Mouse (Mus musculus): ENCODE measurements around the gene 4930404N11Rik. TPM values are rescaled to one million over a fixed set of nuclear protein-coding genes. Genes with fewer than 3 reads are reported as not detected.

The 4930404N11Rik gene
- polyA plus RNA-seq, 1 experiment from 2014 or later = 0.86 TPM

DNA sequence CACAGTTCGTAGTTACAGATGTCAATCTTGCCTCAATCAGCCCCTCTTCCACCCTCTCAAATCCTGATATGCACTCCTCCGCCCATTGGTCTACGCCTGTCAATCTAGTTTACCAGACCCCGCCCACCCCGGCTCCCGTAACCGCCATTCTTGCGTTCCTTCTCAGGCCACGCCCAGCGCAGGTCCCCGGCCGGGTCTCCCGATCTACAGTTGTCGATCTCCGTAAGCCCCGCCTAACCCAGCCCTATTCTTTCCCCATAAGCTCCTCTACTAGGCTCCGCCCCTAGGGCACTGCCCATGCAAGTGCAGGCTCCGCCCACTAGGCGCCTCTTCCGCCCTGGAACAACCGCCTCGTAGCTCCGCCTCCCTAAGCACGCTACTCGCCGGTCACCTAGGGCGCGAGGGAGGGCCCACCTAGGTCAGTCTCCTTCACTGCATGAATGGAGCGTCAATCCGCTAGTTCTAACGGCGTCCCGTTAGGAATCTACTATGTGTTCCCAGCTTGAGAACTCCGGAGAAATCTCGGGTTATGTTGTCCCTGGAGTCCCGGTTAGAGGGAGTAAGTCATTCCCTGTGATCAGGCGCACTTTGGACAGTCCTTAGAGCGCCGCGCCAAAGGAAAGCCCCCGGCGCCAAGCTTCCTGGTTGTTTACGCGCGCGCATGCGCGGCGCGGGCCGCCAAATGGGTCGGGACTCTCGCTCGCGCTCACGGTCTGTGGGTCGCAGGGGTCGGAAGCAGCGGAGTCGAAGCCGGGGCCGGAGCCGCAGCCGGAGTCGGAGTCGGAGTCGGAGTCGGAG is 44.9 kb downstream of the 4930404N11Rik start, which contains the start of gene Cactin:
TSS of gene Cactin (plus strand) at position 554 of the 798 bp plus-strand sequence.
- Histone ChIP-seq H3K9me3 (ENCODE audit: control insufficient read depth, low read length) (no peaks in the 10 kb centered on the region), H3K27ac (ENCODE audit: low read length) (peak within 1 kb of the TSS; percentile 97), H3K4me3 (replicated peaks; ENCODE audit: low read length) (peak within 1 kb of the TSS; percentile 89), H3K27me3 (replicated peaks; ENCODE audit: control insufficient read depth, insufficient read depth, low read length) (no peaks in the 10 kb centered on the region), H3K4me1 (replicated peaks; ENCODE audit: control insufficient read depth, insufficient read depth, low read length) (peaks cover 24% of the 10 kb centered on the region), H3K36me3 (ENCODE audit: control insufficient read depth, insufficient read depth) (peaks cover 33% of the 10 kb centered on the region), H3K9ac (replicated peaks; ENCODE audit: low read depth, low read length) (peak within 1 kb of the TSS; percentile 66), H3K4me2 (ENCODE audit: low read length) (peak within 1 kb of the TSS; percentile 83)
- under 1% methylated on average over 68 of the region's 68 CpGs for WGBS
- ATAC-seq = peak; percentile 93

GRCm38 (mm10) chr10:81319741-81320549 is 45.7 kb downstream of the 4930404N11Rik start:
- H3K36me3 ChIP-seq (ENCODE audit: control insufficient read depth, insufficient read depth) = peaks cover 33% of the 10 kb centered on the region
- ATAC-seq = 0 out of 2 replicates have a peak, but pooled peaks have one; percentile 1

DNA sequence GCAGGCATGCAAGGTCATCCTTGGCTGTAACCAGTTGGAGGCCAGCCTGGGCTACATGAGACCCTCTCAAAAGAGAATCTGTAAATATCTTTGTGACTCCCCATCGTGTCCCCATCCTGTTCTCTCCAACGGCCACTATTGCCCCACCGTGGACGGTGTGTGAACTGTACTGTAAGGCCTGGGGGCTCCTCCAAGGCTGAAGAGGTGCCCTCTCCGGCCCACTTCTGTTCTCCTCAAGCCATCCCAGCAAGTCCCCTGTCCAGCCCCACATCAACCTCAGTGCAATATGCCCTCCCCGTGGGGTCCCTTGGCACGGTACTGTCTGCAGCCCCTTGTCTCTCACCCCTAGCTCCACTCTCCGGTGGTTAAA is 46.3 kb downstream of the 4930404N11Rik start:
- Histone ChIP-seq H3K9ac (replicated peaks; ENCODE audit: low read depth, low read length) (peak overlapping the region; percentile 44), H3K4me1 (replicated peaks; ENCODE audit: control insufficient read depth, insufficient read depth, low read length) (peaks cover 24% of the 10 kb centered on the region), H3K27me3 (replicated peaks; ENCODE audit: control insufficient read depth, insufficient read depth, low read length) (no peaks in the 10 kb centered on the region), H3K27ac (ENCODE audit: low read length) (peak overlapping the region; percentile 97), H3K36me3 (ENCODE audit: control insufficient read depth, insufficient read depth) (peaks cover 31% of the 10 kb centered on the region), H3K4me2 (ENCODE audit: low read length) (peak overlapping the region; percentile 83), H3K4me3 (replicated peaks; ENCODE audit: low read length) (peak overlapping the region; percentile 89), H3K9me3 (ENCODE audit: control insufficient read depth, low read length) (no peaks in the 10 kb centered on the region)
- WGBS = 41% methylated on average over 8 of the region's 8 CpGs
- ATAC-seq = no peak

More at GRCm38 (mm10) chr10:81319741-81320549, 45.7 kb downstream of the 4930404N11Rik start:
- peak overlapping the region; percentile 83 for H3K4me2 ChIP-seq (ENCODE audit: low read length)
- H3K4me3 ChIP-seq (replicated peaks; ENCODE audit: low read length) = peak overlapping the region; percentile 89
- H3K9ac ChIP-seq (replicated peaks; ENCODE audit: low read depth, low read length) = peak overlapping the region; percentile 44
- H3K27me3 ChIP-seq (replicated peaks; ENCODE audit: control insufficient read depth, insufficient read depth, low read length) = no peaks in the 10 kb centered on the region
- H3K9me3 ChIP-seq (ENCODE audit: control insufficient read depth, low read length) = no peaks in the 10 kb centered on the region
- H3K27ac ChIP-seq (ENCODE audit: low read length) = peak overlapping the region; percentile 97
- WGBS = under 1% methylated on average over 38 of the region's 38 CpGs
- peaks cover 24% of the 10 kb centered on the region for H3K4me1 ChIP-seq (replicated peaks; ENCODE audit: control insufficient read depth, insufficient read depth, low read length)

GRCm38 (mm10) chr10:81318589-81319329 is 46.9 kb downstream of the 4930404N11Rik start:
- Histone ChIP-seq H3K9me3 (ENCODE audit: control insufficient read depth, low read length) (no peaks in the 10 kb centered on the region), H3K9ac (replicated peaks; ENCODE audit: low read depth, low read length) (peak overlapping the region; percentile 44), H3K4me2 (ENCODE audit: low read length) (no peak overlapping the region), H3K4me1 (replicated peaks; ENCODE audit: control insufficient read depth, insufficient read depth, low read length) (peaks cover 24% of the 10 kb centered on the region), H3K36me3 (ENCODE audit: control insufficient read depth, insufficient read depth) (peaks cover 30% of the 10 kb centered on the region), H3K27me3 (replicated peaks; ENCODE audit: control insufficient read depth, insufficient read depth, low read length) (no peaks in the 10 kb centered on the region), H3K4me3 (replicated peaks; ENCODE audit: low read length) (no peak overlapping the region), H3K27ac (ENCODE audit: low read length) (no peak overlapping the region)
- WGBS = 87% methylated on average over 13 of the region's 13 CpGs
- ATAC-seq = no peak

- 16% methylated on average over 20 of the region's 20 CpGs for WGBS
- H3K9ac ChIP-seq (replicated peaks; ENCODE audit: low read depth, low read length) = no peak overlapping the region
- no peak overlapping the region for H3K4me2 ChIP-seq (ENCODE audit: low read length)
Measured at GRCm38 (mm10) chr10:81317273-81317672, 48.3 kb downstream of the 4930404N11Rik start.

GRCm38 (mm10) chr10:81316338-81317060 is 49.1 kb downstream of the 4930404N11Rik start:
- WGBS = 43% methylated on average over 16 of the region's 16 CpGs
- no peak overlapping the region for H3K4me3 ChIP-seq (replicated peaks; ENCODE audit: low read length)
- H3K9ac ChIP-seq (replicated peaks; ENCODE audit: low read depth, low read length) = no peak overlapping the region
- no peak for ATAC-seq
- H3K27me3 ChIP-seq (replicated peaks; ENCODE audit: control insufficient read depth, insufficient read depth, low read length) = no peaks in the 10 kb centered on the region
- no peaks in the 10 kb centered on the region for H3K9me3 ChIP-seq (ENCODE audit: control insufficient read depth, low read length)
- peaks cover 26% of the 10 kb centered on the region for H3K36me3 ChIP-seq (ENCODE audit: control insufficient read depth, insufficient read depth)
- H3K27ac ChIP-seq (ENCODE audit: low read length) = no peak overlapping the region
- peaks cover 13% of the 10 kb centered on the region for H3K4me1 ChIP-seq (replicated peaks; ENCODE audit: control insufficient read depth, insufficient read depth, low read length)
- no peak overlapping the region for H3K4me2 ChIP-seq (ENCODE audit: low read length)

More at GRCm38 (mm10) chr10:81317273-81317672, 48.3 kb downstream of the 4930404N11Rik start:
- peaks cover 21% of the 10 kb centered on the region for H3K4me1 ChIP-seq (replicated peaks; ENCODE audit: control insufficient read depth, insufficient read depth, low read length)
- H3K27me3 ChIP-seq (replicated peaks; ENCODE audit: control insufficient read depth, insufficient read depth, low read length) = no peaks in the 10 kb centered on the region
- no peak overlapping the region for H3K4me3 ChIP-seq (replicated peaks; ENCODE audit: low read length)
- H3K27ac ChIP-seq (ENCODE audit: low read length) = no peak overlapping the region
- peaks cover 24% of the 10 kb centered on the region for H3K36me3 ChIP-seq (ENCODE audit: control insufficient read depth, insufficient read depth)
- ATAC-seq = no peak
- no peaks in the 10 kb centered on the region for H3K9me3 ChIP-seq (ENCODE audit: control insufficient read depth, low read length)

DNA sequence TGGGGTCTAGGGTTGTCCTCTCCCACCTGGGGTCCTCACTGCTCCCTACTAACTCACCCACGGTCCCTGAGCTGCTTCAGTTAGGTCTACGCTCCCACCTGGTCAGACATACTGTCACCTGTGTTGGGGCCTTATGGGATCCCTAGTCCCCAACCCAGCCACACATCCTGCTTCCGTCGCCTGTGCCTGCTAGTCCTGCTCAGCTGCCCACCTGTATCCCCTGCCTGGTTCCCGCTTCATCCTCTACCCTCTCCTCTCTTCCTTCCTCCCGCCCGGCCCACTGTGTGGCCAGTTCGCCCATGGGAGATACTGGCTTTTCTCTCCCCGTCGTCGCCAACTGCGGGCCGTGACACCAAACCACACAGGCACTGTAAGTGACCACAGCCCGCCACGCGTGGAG is 50.0 kb downstream of the 4930404N11Rik start:
- peaks cover 13% of the 10 kb centered on the region for H3K4me1 ChIP-seq (replicated peaks; ENCODE audit: control insufficient read depth, insufficient read depth, low read length)
- WGBS = 92% methylated on average over 16 of the region's 16 CpGs
- no peak overlapping the region for H3K9ac ChIP-seq (replicated peaks; ENCODE audit: low read depth, low read length)
- no peak overlapping the region for H3K27ac ChIP-seq (ENCODE audit: low read length)
- no peak overlapping the region for H3K4me3 ChIP-seq (replicated peaks; ENCODE audit: low read length)
- peaks cover 33% of the 10 kb centered on the region for H3K36me3 ChIP-seq (ENCODE audit: control insufficient read depth, insufficient read depth)
- no peak overlapping the region for H3K4me2 ChIP-seq (ENCODE audit: low read length)
- no peak for ATAC-seq
- H3K9me3 ChIP-seq (ENCODE audit: control insufficient read depth, low read length) = no peaks in the 10 kb centered on the region
- H3K27me3 ChIP-seq (replicated peaks; ENCODE audit: control insufficient read depth, insufficient read depth, low read length) = no peaks in the 10 kb centered on the region

DNA sequence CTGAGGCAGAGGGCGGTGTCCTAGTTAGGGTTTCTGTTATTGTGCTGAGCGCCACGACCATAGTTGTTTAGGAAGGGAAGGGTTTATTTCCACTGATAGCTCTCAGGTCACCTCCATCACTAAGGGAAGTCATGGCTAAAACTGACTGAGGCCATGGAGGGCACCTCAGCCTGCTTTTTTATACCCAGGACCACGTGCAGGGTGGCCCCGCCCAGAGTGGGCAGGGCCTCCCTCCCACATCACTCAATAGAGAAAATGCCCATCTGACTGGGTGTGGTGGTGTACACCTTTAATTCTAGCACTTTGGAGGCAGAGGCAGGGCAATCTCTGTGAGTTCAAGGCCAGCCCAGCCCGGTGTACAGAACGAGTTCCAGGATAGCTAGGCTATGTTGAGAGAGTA is 51.4 kb downstream of the 4930404N11Rik start:
- Histone ChIP-seq H3K27me3 (replicated peaks; ENCODE audit: control insufficient read depth, insufficient read depth, low read length) (no peaks in the 10 kb centered on the region), H3K9me3 (ENCODE audit: control insufficient read depth, low read length) (no peaks in the 10 kb centered on the region), H3K9ac (replicated peaks; ENCODE audit: low read depth, low read length) (no peak overlapping the region), H3K36me3 (ENCODE audit: control insufficient read depth, insufficient read depth) (peaks cover 38% of the 10 kb centered on the region), H3K4me3 (replicated peaks; ENCODE audit: low read length) (no peak overlapping the region), H3K27ac (ENCODE audit: low read length) (no peak overlapping the region), H3K4me1 (replicated peaks; ENCODE audit: control insufficient read depth, insufficient read depth, low read length) (peaks cover 4% of the 10 kb centered on the region), H3K4me2 (ENCODE audit: low read length) (no peak overlapping the region)
- WGBS = 80% methylated on average over 7 of the region's 7 CpGs
- ATAC-seq = no peak

Measured in forebrain, embryonic 16.5 days (tissue).